Mouse (Mus musculus) megakaryocyte, adult 5-6 weeks (primary cell): ENCODE data around the gene Olfr484. TPM values are rescaled to one million over a fixed set of nuclear protein-coding genes. Genes with fewer than 3 reads are reported as not detected.
"Not testable (repeated sequence)": the region's sequence is repeated elsewhere in the genome, so short reads cannot be mapped to it uniquely, and the experiment has no call there.

Experiments used
- ATAC-seq: 2 replicates; pipeline ENCODE4 v1.8.0; 2016; ENCODE audit warnings: mild to moderate bottlenecking, inconsistent platforms; ENCODE audit not compliant: poor library complexity, severe bottlenecking
- total RNA-seq, 2 experiments: library from RNA; stranded (forward) in 1 of 2; stranded (reverse) in 1 of 2; fragments of 153-499, 151-499 nt in 1 of 2; fragments of 221-1000, 200-1000 nt in 1 of 2; gene quantifications; 2 replicates each; pipeline versions ENCODE4 v1.2.3 to v1.2.4; 2015 to 2017

Gene Olfr484
- total RNA-seq (2015) (not detected in 2 replicates), total RNA-seq (2017) (not detected in 2 replicates)

DNA sequence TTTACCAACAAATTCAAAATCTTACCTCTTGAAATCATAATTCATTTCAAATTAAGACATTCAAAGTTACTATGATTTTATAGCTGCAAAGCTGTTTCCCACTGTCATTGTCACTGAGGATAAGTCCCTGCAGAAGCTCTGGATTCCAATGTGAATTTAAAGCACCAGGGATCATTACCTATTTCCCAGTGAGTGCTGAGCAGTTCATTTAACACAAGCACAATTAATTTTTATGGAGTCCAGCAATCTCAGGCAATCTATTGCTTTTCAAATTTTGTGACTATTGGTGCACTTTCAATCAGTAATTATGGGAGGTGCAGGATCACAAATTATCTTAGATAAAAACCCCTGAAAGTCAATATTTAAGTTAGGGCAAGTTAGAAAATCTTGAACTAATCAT, at the start of gene Olfr484:
Olfr484 (minus strand) TSS at position 101 of the 400 bp plus-strand sequence.
- ATAC-seq: no peak

DNA sequence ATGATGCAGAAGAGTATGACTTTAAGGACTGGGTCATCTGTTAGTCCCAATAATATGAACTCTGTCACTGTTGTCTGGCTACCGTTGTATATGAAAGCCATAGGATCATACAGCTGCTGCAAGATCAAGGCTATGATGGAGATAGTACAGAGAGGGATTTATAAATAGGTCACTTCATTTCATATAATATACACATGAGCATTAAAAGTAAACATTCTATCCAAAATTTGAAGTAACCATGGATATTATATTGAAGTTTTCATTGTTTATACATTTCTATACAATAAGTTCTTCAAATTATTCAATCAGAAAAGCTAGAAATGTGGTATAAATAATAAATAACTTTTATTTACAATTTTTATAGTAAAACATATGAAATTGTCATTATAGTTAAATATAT, 45.4 kb upstream of the Olfr484 start, which contains the start of gene Olfr486:
Olfr486 (minus strand) TSS at position 101 of the 400 bp plus-strand sequence.
- ATAC-seq: not testable (repeated sequence)

DNA sequence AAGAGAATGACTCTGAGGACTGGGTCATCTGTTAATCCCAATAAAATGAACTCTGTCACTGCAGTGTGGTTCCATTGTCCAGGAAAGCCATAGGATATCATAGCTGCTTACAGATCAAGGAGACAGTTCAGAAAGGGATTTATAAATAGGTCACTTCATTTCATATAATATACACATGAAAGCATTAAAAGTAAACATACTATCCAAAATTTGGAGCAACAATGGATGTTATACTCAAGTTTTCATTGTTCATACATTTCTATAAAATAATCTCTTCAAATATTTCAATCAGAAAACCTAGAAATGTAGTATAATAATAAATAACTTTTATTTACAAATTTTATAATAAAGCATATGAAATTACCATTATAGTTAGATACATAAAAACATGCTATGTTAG, 32.5 kb upstream of the Olfr484 start, which contains the start of gene Olfr485:
Olfr485 (minus strand) TSS at position 101 of the 400 bp plus-strand sequence.
- ATAC-seq: no peak

DNA sequence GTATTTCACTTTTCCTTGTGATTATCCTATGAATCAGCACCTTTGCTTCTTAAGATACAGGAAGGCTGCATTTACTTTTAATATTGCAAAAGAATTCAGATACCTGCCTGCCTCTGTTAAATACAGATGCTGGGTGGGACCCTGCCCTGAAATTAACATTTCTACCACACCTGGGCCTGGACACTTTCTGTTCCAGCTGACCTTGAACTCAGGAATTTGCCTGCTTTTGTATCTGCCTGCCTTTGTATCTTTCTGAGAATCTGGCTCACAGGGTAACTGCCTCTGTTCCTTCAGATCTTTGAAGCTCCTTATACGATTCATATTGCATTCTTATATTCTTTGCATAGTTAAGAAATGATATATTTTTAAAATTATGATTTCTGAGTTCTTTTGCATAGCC, 5.8 kb downstream of the Olfr484 start:
- ATAC-seq: no peak

DNA sequence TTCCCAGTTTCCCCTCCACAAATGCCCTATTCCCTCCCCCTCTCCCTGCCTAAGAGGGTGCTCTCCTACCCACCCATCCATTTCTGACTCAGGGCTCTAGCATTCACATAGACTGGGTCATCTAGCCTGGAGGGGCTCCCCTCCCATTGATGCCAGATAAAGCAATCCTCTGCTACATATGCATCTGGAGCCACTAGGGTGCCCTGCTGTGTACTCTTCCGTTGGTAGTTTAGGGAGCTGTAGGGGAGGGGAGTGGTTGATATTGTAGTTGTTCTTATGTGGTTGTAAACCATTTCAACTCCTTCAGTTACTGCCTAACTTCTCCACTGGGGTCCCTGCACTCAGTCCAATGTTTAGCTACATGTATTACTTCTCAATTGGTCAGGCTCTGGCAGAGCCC, 6.6 kb downstream of the Olfr484 start:
- no peak for ATAC-seq

DNA sequence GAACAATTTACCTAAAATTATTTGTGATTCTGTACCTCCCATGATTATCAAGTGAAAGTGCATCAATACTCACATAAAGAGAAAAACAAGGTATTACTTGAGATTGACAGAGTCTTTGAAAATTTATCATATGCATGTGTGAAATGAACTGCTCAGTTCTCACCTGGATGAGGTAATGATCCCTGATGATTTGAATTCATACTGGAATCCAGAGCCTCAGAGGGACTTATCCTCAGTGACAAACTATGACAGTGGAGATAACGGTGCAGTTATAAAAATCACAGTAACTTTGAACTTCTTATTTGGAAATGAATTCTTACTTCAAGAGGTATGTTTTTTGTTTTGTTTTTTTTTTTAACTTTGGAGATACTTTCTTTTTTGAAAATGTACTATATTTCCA, 26.7 kb downstream of the Olfr484 start, which contains the start of gene Olfr483:
Olfr483 (plus strand) TSS at position 301 of the 400 bp plus-strand sequence.
- ATAC-seq: no peak

DNA sequence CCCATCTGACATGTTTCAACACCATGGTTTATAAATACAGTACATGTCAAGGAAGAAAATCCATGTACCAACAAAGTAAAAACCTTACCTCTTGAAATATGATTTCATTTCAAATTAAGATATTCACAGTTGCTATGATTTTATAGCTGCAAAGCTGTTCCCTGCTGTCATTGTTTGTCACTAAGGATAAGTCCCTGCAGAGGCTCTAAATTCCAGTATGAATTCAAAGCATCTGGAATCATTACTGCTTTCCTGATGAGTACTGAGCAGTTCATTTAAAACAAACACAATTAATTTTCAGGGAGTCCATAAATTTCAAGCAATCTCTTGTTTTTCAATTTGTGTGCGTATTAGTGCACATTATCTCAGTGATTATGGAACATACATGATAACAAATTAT, 29.8 kb downstream of the Olfr484 start, which contains the start of gene Olfr482:
Olfr482 (minus strand) TSS at position 101 of the 400 bp plus-strand sequence.
- no peak for ATAC-seq

DNA sequence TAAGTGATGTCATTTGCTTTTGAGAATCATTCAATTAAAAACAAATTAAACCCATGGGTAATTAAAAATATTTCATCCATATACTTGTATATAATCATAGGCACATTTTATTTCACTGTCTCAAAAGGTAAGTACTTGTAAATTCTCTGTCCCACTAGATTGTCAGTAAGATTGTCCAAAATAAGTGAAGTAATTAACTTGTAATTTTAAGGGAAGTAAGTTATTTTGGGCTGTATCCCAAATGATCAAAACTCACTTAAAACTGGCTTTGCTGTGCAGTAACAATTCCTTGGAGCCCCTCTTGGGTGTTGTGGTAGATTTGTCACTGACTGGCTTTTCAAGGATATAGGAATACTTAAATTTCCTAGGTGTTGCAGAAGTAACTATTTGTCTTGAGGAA, 47.7 kb downstream of the Olfr484 start, which contains the start of gene Olfr481:
Olfr481 (plus strand) TSS at position 301 of the 400 bp plus-strand sequence.
- no peak for ATAC-seq

Other genes with a start within 250 kb of the Olfr484 start
- not detected in 2 replicates for gene Olfr472, start 229.5 kb downstream of the Olfr484 start, total RNA-seq (2015)
- gene Olfr472, start 229.5 kb downstream of the Olfr484 start, total RNA-seq (2017): not detected in 2 replicates
- gene Olfr473, start 197.0 kb downstream of the Olfr484 start, total RNA-seq (2015): not detected in 2 replicates
- not detected in 2 replicates for gene Olfr473, start 197.0 kb downstream of the Olfr484 start, total RNA-seq (2017)
- gene Olfr474, start 172.8 kb downstream of the Olfr484 start, total RNA-seq (2015): not detected in 2 replicates
- gene Olfr474, start 172.8 kb downstream of the Olfr484 start, total RNA-seq (2017): not detected in 2 replicates
- gene Olfr476, start 162.6 kb downstream of the Olfr484 start, total RNA-seq (2015): not detected in 2 replicates
- not detected in 2 replicates for gene Olfr476, start 162.6 kb downstream of the Olfr484 start, total RNA-seq (2017)
- not detected in 2 replicates for gene Olfr477, start 140.8 kb downstream of the Olfr484 start, total RNA-seq (2015)
- gene Olfr477, start 140.8 kb downstream of the Olfr484 start, total RNA-seq (2017): not detected in 2 replicates
- gene Olfr478, start 93.5 kb downstream of the Olfr484 start, total RNA-seq (2015): not detected in 2 replicates
- gene Olfr478, start 93.5 kb downstream of the Olfr484 start, total RNA-seq (2017): not detected in 2 replicates
- gene Olfr479, start 76.8 kb downstream of the Olfr484 start, total RNA-seq (2015): not detected in 2 replicates
- gene Olfr479, start 76.8 kb downstream of the Olfr484 start, total RNA-seq (2017): not detected in 2 replicates
- gene Olfr480, start 60.1 kb downstream of the Olfr484 start, total RNA-seq (2015): not detected in 2 replicates
- gene Olfr480, start 60.1 kb downstream of the Olfr484 start, total RNA-seq (2017): not detected in 2 replicates
- not detected in 2 replicates for gene Olfr481, start 47.6 kb downstream of the Olfr484 start, total RNA-seq (2015)
- not detected in 2 replicates for gene Olfr481, start 47.6 kb downstream of the Olfr484 start, total RNA-seq (2017)
- gene Olfr482, start 29.9 kb downstream of the Olfr484 start, total RNA-seq (2015): not detected in 2 replicates
- not detected in 2 replicates for gene Olfr482, start 29.9 kb downstream of the Olfr484 start, total RNA-seq (2017)
- gene Olfr483, start 26.6 kb downstream of the Olfr484 start, total RNA-seq (2015): not detected in 2 replicates
- not detected in 2 replicates for gene Olfr483, start 26.6 kb downstream of the Olfr484 start, total RNA-seq (2017)
- gene Olfr485, start 32.4 kb upstream of the Olfr484 start, total RNA-seq (2015): not detected in 2 replicates
- not detected in 2 replicates for gene Olfr485, start 32.4 kb upstream of the Olfr484 start, total RNA-seq (2017)
- gene Olfr486, start 45.3 kb upstream of the Olfr484 start, total RNA-seq (2015): not detected in 2 replicates
- gene Olfr486, start 45.3 kb upstream of the Olfr484 start, total RNA-seq (2017): not detected in 2 replicates
- gene Olfr487, start 87.2 kb upstream of the Olfr484 start, total RNA-seq (2015): not detected in 2 replicates
- not detected in 2 replicates for gene Olfr487, start 87.2 kb upstream of the Olfr484 start, total RNA-seq (2017)
- gene Olfr488, start 130.9 kb upstream of the Olfr484 start, total RNA-seq (2015): not detected in 2 replicates
- not detected in 2 replicates for gene Olfr488, start 130.9 kb upstream of the Olfr484 start, total RNA-seq (2017)
- not detected in 2 replicates for gene Olfr490, start 161.5 kb upstream of the Olfr484 start, total RNA-seq (2015)
- gene Olfr490, start 161.5 kb upstream of the Olfr484 start, total RNA-seq (2017): not detected in 2 replicates
- not detected in 2 replicates for gene Olfr491, start 186.0 kb upstream of the Olfr484 start, total RNA-seq (2015)
- not detected in 2 replicates for gene Olfr491, start 186.0 kb upstream of the Olfr484 start, total RNA-seq (2017)
- gene Olfr492, start 196.2 kb upstream of the Olfr484 start, total RNA-seq (2015): not detected in 2 replicates
- not detected in 2 replicates for gene Olfr492, start 196.2 kb upstream of the Olfr484 start, total RNA-seq (2017)
- not detected in 2 replicates for gene Olfr493, start 219.5 kb upstream of the Olfr484 start, total RNA-seq (2015)
- not detected in 2 replicates for gene Olfr493, start 219.5 kb upstream of the Olfr484 start, total RNA-seq (2017)
- gene Olfr494, start 237.9 kb upstream of the Olfr484 start, total RNA-seq (2015): not detected in 2 replicates
- gene Olfr494, start 237.9 kb upstream of the Olfr484 start, total RNA-seq (2017): not detected in 2 replicates